Mouse (Mus musculus) kidney, adult 2 months (tissue): ENCODE measurements around the gene Rufy4.

Experiments
- CTCF ChIP-seq: fragments of 200-500 bp; conservative IDR thresholded peaks from 2 replicates; pipeline ENCODE4 v1.5.1; 2011; ENCODE audit warnings: low read depth, mild to moderate bottlenecking, control low read depth, low read length, moderate library complexity, mixed read lengths; ENCODE audit not compliant: insufficient read depth, insufficient read length
- POLR2A ChIP-seq: fragments of 200-500 bp; IDR thresholded peaks from one replicate; pipeline ENCODE4 v1.6.1; 2011; ENCODE audit warnings: low read depth, low read length, control low read depth

DNA sequence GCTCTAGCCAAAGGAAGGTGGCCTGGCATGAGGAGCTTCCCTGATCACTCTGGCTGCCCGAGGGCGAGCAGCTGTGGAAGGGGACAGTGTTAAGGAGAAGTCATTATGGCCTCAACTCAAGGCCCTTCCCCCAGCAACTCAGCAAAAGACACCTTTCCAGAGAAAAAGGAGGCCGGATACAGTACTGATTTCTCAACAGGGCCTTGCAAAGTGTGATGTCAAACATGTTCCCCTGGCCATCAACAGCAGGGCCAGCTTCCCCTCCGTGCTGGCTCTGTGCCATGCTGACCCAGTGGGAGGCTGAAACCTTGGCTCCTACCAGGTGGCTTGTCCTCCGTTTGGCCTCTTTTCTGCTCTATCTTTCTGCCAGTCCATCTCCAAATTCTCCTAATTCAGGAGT lies 41.8 kb downstream of the Rufy4 start:
- TF ChIP-seq CTCF, result no peak
- TF ChIP-seq POLR2A, result no peak
